Mouse (Mus musculus) cerebellum, postnatal 36 days (tissue): ENCODE data around the gene Cpeb2.

Source experiments
- DNase-seq, 2 experiments: peaks; one replicate each; pipeline ENCODE4 v3.0.0; 2021 to 2022; ENCODE audit warnings: mixed read lengths in 2 of 2

The Cpeb2 gene

GRCm38 (mm10) chr5:43239141-43239835, 6.3 kb downstream of the Cpeb2 start:
- DNase-seq: no peak

GRCm38 (mm10) chr5:43240729-43241128, 7.8 kb downstream of the Cpeb2 start:
- no peak for DNase-seq

GRCm38 (mm10) chr5:43246236-43246635, 13.3 kb downstream of the Cpeb2 start:
- no peak for DNase-seq

- DNase-seq: no peak
Measured at GRCm38 (mm10) chr5:43246954-43247353, 14.0 kb downstream of the Cpeb2 start.

GRCm38 (mm10) chr5:43248001-43248430, 15.0 kb downstream of the Cpeb2 start:
- DNase-seq: no peak

GRCm38 (mm10) chr5:43257490-43257889, 24.5 kb downstream of the Cpeb2 start:
- DNase-seq: no peak

- DNase-seq: peak; percentile 44 to 64
Measured at GRCm38 (mm10) chr5:43258472-43259142, 25.6 kb downstream of the Cpeb2 start.

GRCm38 (mm10) chr5:43261814-43262213, 28.8 kb downstream of the Cpeb2 start:
- DNase-seq: no peak

GRCm38 (mm10) chr5:43263951-43264350, 31.0 kb downstream of the Cpeb2 start:
- no peak for DNase-seq

- peak in 1 of 2 experiments; percentile 18 for DNase-seq
Measured at GRCm38 (mm10) chr5:43264696-43265095, 31.7 kb downstream of the Cpeb2 start.

- DNase-seq: no peak
Measured at GRCm38 (mm10) chr5:43277982-43278381, 45.0 kb downstream of the Cpeb2 start.

GRCm38 (mm10) chr5:43279774-43280173, 46.8 kb downstream of the Cpeb2 start:
- no peak for DNase-seq

- DNase-seq: no peak
Measured at GRCm38 (mm10) chr5:43285756-43286155, 52.8 kb downstream of the Cpeb2 start.

GRCm38 (mm10) chr5:43289752-43290446, 56.9 kb downstream of the Cpeb2 start:
- no peak for DNase-seq

GRCm38 (mm10) chr5:43293136-43293535, 60.2 kb downstream of the Cpeb2 start:
- DNase-seq: no peak

- peak in 1 of 2 experiments; percentile 16 for DNase-seq
Measured at GRCm38 (mm10) chr5:43297459-43297858, 64.5 kb downstream of the Cpeb2 start.

- DNase-seq: no peak
Measured at GRCm38 (mm10) chr5:43298975-43299374, 66.0 kb downstream of the Cpeb2 start.

GRCm38 (mm10) chr5:43300076-43300475, 67.1 kb downstream of the Cpeb2 start:
- no peak for DNase-seq

- DNase-seq: no peak
Measured at GRCm38 (mm10) chr5:43300979-43301378, 68.0 kb downstream of the Cpeb2 start.

GRCm38 (mm10) chr5:43303504-43303903, 70.5 kb downstream of the Cpeb2 start:
- peak; percentile 30 to 35 for DNase-seq

- DNase-seq: no peak
Measured at GRCm38 (mm10) chr5:43305449-43305848, 72.5 kb downstream of the Cpeb2 start.

GRCm38 (mm10) chr5:43309961-43310360, 77.0 kb downstream of the Cpeb2 start:
- DNase-seq: no peak

GRCm38 (mm10) chr5:43324311-43324862, 91.4 kb downstream of the Cpeb2 start:
- no peak for DNase-seq
